Mouse (Mus musculus): Measurements from ENCODE around the gene Sdk2. TPM values are rescaled to one million over a fixed set of nuclear protein-coding genes. Genes with fewer than 3 reads are reported as not detected.

Gene Sdk2
- polyA plus RNA-seq, 1 experiment from 2014 or later = 4.3 TPM

DNA sequence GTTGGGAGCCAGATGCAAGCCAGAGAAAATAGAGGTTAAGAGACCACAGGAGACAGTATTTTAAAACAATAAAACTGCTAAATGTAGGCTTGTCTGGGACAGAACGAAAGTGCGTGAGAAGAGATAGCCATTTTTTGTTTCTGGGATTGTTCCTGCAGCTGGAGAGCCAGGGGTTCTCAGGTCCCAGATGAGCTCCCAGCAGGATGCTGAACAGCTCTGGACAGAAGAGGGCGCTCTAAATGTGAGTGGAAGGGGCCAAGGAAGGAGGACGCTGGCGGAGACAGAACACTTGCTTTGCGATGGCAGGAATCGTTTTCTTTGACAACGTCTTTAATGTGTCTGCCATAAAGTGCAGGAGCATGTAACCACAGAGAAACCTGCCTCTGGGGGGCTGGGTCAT, 5.2 kb upstream of the Sdk2 start:
- H3K27ac ChIP-seq (ENCODE audit: low read length) = no peak overlapping the region
- no peak overlapping the region for H3K4me3 ChIP-seq (ENCODE audit: low read depth, low read length)
- ATAC-seq (ENCODE audit: insufficient number of reproducible peaks, insufficient read depth, low FRiP score, low read depth) = no peak
- 21% methylated on average over 8 of the region's 8 CpGs for WGBS
- H3K27me3 ChIP-seq (ENCODE audit: control insufficient read depth, insufficient read depth, low read length) = no peaks in the 10 kb centered on the region
- no peak overlapping the region for H3K4me2 ChIP-seq (replicated peaks; ENCODE audit: low read depth, low read length)
- H3K4me1 ChIP-seq (ENCODE audit: control insufficient read depth, insufficient read depth, low read length) = no peaks in the 10 kb centered on the region; the same call in 1 of the 2 replicates
- no peaks in the 10 kb centered on the region for H3K36me3 ChIP-seq (ENCODE audit: control insufficient read depth, insufficient read depth, low read length)
- no peak overlapping the region for H3K9ac ChIP-seq (replicated peaks; ENCODE audit: low read depth, low read length)
- H3K9me3 ChIP-seq (ENCODE audit: control insufficient read depth, low read depth, low read length) = no peaks in the 10 kb centered on the region; the same call in 1 of the 2 replicates

DNA sequence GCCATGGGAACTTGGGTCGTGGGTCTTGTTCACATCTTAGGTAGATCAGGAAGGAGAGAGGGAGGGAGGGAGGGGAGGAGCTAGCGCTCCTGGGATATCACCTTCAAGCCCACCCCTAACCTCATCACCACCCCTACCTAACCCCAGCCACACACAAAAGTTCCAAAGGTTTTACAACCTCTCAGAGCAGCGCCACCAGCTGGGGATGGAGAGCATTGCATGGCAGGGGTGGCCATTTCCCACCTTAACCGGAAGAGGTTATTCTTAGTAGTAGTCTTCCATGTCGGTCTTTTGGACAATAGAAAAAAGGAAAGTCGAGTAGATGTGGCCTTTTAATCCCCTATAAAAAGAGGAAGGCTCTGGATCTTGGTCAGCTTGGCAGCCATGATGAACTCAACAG, 4.0 kb upstream of the Sdk2 start:
- no peak overlapping the region for H3K27ac ChIP-seq (ENCODE audit: low read length)
- no peak for ATAC-seq (ENCODE audit: insufficient number of reproducible peaks, insufficient read depth, low FRiP score, low read depth)

DNA sequence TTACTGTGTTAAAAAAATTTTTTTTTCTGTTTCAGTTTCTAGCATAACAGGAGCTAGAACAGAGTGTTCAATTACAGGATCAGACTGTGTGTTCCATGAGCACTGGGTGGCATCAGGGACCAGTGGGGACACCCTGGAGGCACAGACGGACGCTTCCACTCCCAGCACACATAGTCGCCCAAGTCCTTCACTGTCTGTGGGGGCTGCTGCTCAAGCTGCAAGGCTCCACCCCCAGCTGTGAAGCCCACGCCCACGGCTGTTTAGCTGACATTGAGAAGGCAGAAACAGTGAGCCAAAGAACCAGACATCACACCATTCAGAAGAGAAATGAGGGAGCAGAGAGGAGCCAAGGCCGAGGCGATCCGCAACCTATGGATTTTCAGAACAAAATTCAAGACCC, 3.3 kb upstream of the Sdk2 start:
- Histone ChIP-seq H3K4me2 (replicated peaks; ENCODE audit: low read depth, low read length) (no peak overlapping the region), H3K4me3 (ENCODE audit: low read depth, low read length) (no peak overlapping the region), H3K36me3 (ENCODE audit: control insufficient read depth, insufficient read depth, low read length) (no peaks in the 10 kb centered on the region), H3K27ac (ENCODE audit: low read length) (no peak overlapping the region), H3K9ac (replicated peaks; ENCODE audit: low read depth, low read length) (no peak overlapping the region), H3K4me1 (ENCODE audit: control insufficient read depth, insufficient read depth, low read length) (peaks cover 9% of the 10 kb centered on the region; the same call in 1 of the 2 replicates), H3K9me3 (ENCODE audit: control insufficient read depth, low read depth, low read length) (no peaks in the 10 kb centered on the region), H3K27me3 (ENCODE audit: control insufficient read depth, insufficient read depth, low read length) (no peaks in the 10 kb centered on the region)
- WGBS = 69% methylated on average over 8 of the region's 8 CpGs
- ATAC-seq (ENCODE audit: insufficient number of reproducible peaks, insufficient read depth, low FRiP score, low read depth) = no peak

More for the DNA sequence above, 4.0 kb upstream of the Sdk2 start:
- H3K9me3 ChIP-seq (ENCODE audit: control insufficient read depth, low read depth, low read length) = no peaks in the 10 kb centered on the region; the same call in 1 of the 2 replicates
- WGBS = 67% methylated on average over 6 of the region's 6 CpGs
- peaks cover 2% of the 10 kb centered on the region; the same call in 1 of the 2 replicates for H3K4me1 ChIP-seq (ENCODE audit: control insufficient read depth, insufficient read depth, low read length)
- H3K4me3 ChIP-seq (ENCODE audit: low read depth, low read length) = no peak overlapping the region
- H3K9ac ChIP-seq (replicated peaks; ENCODE audit: low read depth, low read length) = no peak overlapping the region
- H3K27me3 ChIP-seq (ENCODE audit: control insufficient read depth, insufficient read depth, low read length) = no peaks in the 10 kb centered on the region
- H3K36me3 ChIP-seq (ENCODE audit: control insufficient read depth, insufficient read depth, low read length) = no peaks in the 10 kb centered on the region
- H3K4me2 ChIP-seq (replicated peaks; ENCODE audit: low read depth, low read length) = no peak overlapping the region

DNA sequence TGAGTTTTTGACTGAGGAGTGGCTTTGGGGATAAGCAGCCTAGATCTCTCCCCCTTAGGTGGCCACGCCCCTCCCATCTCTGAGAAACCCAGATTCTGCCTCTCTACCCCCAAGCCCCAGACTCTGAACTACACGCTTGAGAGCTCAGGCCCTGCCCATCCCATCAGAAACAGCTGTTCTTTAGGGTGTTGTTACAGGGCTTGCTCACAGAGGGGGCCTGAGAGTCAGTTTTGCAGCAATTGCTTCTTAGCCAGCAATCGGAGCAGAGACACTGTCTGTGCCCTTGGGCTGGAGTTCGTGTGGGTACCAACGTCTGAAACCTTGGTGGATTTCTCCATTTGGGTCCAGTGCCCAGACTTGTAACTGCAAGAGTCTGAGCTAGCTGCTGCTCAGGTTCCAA, 1.5 kb upstream of the Sdk2 start:
- WGBS = 4% methylated on average over 5 of the region's 5 CpGs
- 0 out of 2 replicates have a peak overlapping the region, but pooled peaks have one; percentile 90 for H3K27ac ChIP-seq (ENCODE audit: low read length)
- no peak overlapping the region for H3K9ac ChIP-seq (replicated peaks; ENCODE audit: low read depth, low read length)
- H3K9me3 ChIP-seq (ENCODE audit: control insufficient read depth, low read depth, low read length) = no peaks in the 10 kb centered on the region
- H3K4me1 ChIP-seq (ENCODE audit: control insufficient read depth, insufficient read depth, low read length) = peaks cover 18% of the 10 kb centered on the region; the same call in 1 of the 2 replicates
- H3K4me2 ChIP-seq (replicated peaks; ENCODE audit: low read depth, low read length) = no peak overlapping the region; the same call in 1 of the 2 replicates
- peaks cover 5% of the 10 kb centered on the region; the same call in 1 of the 2 replicates for H3K27me3 ChIP-seq (ENCODE audit: control insufficient read depth, insufficient read depth, low read length)
- peak; percentile 46; the same call in 1 of the 2 replicates for ATAC-seq (ENCODE audit: insufficient number of reproducible peaks, insufficient read depth, low FRiP score, low read depth)
- no peaks in the 10 kb centered on the region for H3K36me3 ChIP-seq (ENCODE audit: control insufficient read depth, insufficient read depth, low read length)
- no peak overlapping the region for H3K4me3 ChIP-seq (ENCODE audit: low read depth, low read length)

DNA sequence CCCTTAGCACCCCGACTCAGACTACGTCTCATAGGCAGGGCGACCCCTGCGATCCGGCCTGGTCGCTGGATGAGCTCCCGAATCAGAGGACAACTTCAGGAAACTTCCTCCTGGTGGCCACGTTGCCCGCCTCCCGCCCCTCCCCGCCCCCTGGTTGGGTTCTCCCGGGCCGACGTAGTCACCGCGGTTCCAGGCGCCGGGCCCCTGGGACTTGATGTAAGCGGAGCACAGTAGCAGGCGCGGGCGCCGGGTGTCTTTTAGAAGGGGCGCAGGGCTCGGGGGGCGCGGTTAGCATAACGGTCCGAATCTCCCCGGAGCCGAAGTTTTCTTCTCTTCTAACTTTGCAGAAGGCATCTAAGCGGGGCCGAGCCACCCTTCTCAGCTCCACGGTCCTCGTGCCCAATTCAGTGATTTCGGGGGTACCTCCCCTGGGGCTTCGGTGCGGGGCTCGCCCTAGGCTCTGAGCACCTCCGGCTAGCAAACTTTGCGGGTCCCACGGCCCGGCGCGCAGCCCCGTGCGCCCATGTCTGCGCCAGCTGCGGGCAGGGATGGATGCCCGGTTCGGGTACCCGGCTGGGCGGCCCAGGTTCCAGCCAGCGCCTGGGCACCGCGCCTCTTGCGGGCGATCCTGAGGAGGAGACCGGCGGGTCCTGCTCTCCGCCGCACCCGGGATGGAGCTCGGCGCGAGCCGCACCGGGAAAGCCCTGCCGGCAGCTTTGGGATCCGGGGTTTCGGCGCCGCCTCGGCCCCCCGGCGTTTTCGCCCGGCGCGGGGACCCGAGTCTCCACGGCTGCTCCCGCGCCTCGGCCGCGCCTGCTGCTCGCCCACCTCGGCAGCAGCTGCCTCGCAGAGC, 522 bp downstream of the Sdk2 start:
- Histone ChIP-seq H3K9me3 (ENCODE audit: control insufficient read depth, low read depth, low read length) (no peaks in the 10 kb centered on the region), H3K4me3 (ENCODE audit: low read depth, low read length) (peak overlapping the region; percentile 56), H3K36me3 (ENCODE audit: control insufficient read depth, insufficient read depth, low read length) (no peaks in the 10 kb centered on the region), H3K4me1 (ENCODE audit: control insufficient read depth, insufficient read depth, low read length) (peaks cover 29% of the 10 kb centered on the region; the same call in 1 of the 2 replicates), H3K27ac (ENCODE audit: low read length) (peak overlapping the region; percentile 90), H3K27me3 (ENCODE audit: control insufficient read depth, insufficient read depth, low read length) (peaks cover 7% of the 10 kb centered on the region; the same call in 1 of the 2 replicates), H3K9ac (replicated peaks; ENCODE audit: low read depth, low read length) (peak overlapping the region; percentile 57), H3K4me2 (replicated peaks; ENCODE audit: low read depth, low read length) (peak overlapping the region; percentile 99)
- WGBS = under 1% methylated on average over 89 of the region's 90 CpGs
- ATAC-seq (ENCODE audit: insufficient number of reproducible peaks, insufficient read depth, low FRiP score, low read depth) = 0 out of 2 replicates have a peak, but pooled peaks have one; percentile 5

DNA sequence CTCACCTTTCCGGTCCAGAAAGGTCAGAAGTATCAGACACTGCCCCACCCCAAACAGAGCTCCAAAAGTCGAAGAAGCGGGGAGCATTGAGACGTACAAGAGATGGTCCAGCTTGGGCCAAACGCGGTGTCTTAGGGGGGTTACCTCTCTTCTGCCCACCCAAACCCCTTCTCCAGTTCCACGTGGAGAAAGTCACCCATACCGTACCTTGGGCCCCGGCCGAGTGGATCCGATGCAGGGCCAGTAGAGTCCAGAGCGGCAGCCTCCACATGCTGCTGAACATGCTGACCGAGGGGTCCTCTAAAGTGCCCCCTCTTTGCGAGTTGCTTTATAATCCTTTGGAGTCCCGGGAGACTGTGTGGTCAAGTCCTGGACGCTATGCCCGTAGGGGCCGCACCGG, 1.2 kb downstream of the Sdk2 start:
- Histone ChIP-seq H3K27me3 (ENCODE audit: control insufficient read depth, insufficient read depth, low read length) (peaks cover 7% of the 10 kb centered on the region; the same call in 1 of the 2 replicates), H3K9ac (replicated peaks; ENCODE audit: low read depth, low read length) (peak overlapping the region; percentile 57; the same call in 1 of the 2 replicates), H3K4me1 (ENCODE audit: control insufficient read depth, insufficient read depth, low read length) (peaks cover 29% of the 10 kb centered on the region; the same call in 1 of the 2 replicates), H3K27ac (ENCODE audit: low read length) (no peak overlapping the region), H3K4me3 (ENCODE audit: low read depth, low read length) (peak overlapping the region; percentile 56), H3K9me3 (ENCODE audit: control insufficient read depth, low read depth, low read length) (no peaks in the 10 kb centered on the region), H3K4me2 (replicated peaks; ENCODE audit: low read depth, low read length) (peak overlapping the region; percentile 99), H3K36me3 (ENCODE audit: control insufficient read depth, insufficient read depth, low read length) (no peaks in the 10 kb centered on the region)
- ATAC-seq (ENCODE audit: insufficient number of reproducible peaks, insufficient read depth, low FRiP score, low read depth) = no peak
- 2% methylated on average over 19 of the region's 19 CpGs for WGBS

- Histone ChIP-seq H3K9ac (replicated peaks; ENCODE audit: low read depth, low read length) (peak overlapping the region; percentile 57; the same call in 1 of the 2 replicates), H3K9me3 (ENCODE audit: control insufficient read depth, low read depth, low read length) (no peaks in the 10 kb centered on the region), H3K4me2 (replicated peaks; ENCODE audit: low read depth, low read length) (peak overlapping the region; percentile 99), H3K27me3 (ENCODE audit: control insufficient read depth, insufficient read depth, low read length) (peaks cover 7% of the 10 kb centered on the region; the same call in 1 of the 2 replicates), H3K27ac (ENCODE audit: low read length) (no peak overlapping the region), H3K4me3 (ENCODE audit: low read depth, low read length) (peak overlapping the region; percentile 56), H3K36me3 (ENCODE audit: control insufficient read depth, insufficient read depth, low read length) (no peaks in the 10 kb centered on the region), H3K4me1 (ENCODE audit: control insufficient read depth, insufficient read depth, low read length) (peaks cover 29% of the 10 kb centered on the region; the same call in 1 of the 2 replicates)
- under 1% methylated on average over 32 of the region's 32 CpGs for WGBS
- no peak for ATAC-seq (ENCODE audit: insufficient number of reproducible peaks, insufficient read depth, low FRiP score, low read depth)
Observed at GRCm38 (mm10) chr11:114064871-114065388, 1.9 kb downstream of the Sdk2 start.

DNA sequence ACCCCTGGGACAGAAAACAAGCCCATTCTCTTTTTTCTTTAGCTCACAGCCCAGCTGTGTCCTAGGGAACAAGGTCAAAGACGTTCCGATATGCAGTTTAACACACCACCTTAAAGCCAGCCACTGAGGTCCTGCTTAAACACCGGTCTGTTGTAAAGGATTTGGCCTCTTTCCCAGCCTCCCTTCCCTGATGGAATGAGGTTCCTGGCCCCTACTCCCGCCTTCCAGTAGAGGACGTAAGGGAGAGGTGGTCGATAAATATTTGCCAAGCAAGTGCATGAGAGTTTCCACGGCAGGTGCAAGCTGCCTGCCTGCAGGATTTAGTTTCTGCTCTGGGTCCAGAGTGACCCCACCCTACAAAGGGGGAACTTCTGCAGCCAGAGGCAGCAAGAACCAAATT, 4.9 kb downstream of the Sdk2 start:
- no peak overlapping the region for H3K4me3 ChIP-seq (ENCODE audit: low read depth, low read length)
- no peaks in the 10 kb centered on the region for H3K9me3 ChIP-seq (ENCODE audit: control insufficient read depth, low read depth, low read length)
- no peak overlapping the region for H3K4me2 ChIP-seq (replicated peaks; ENCODE audit: low read depth, low read length)
- H3K9ac ChIP-seq (replicated peaks; ENCODE audit: low read depth, low read length) = no peak overlapping the region
- H3K4me1 ChIP-seq (ENCODE audit: control insufficient read depth, insufficient read depth, low read length) = peaks cover 29% of the 10 kb centered on the region; the same call in 1 of the 2 replicates
- H3K27me3 ChIP-seq (ENCODE audit: control insufficient read depth, insufficient read depth, low read length) = peaks cover 7% of the 10 kb centered on the region; the same call in 1 of the 2 replicates
- WGBS = 30% methylated on average over 7 of the region's 7 CpGs
- H3K36me3 ChIP-seq (ENCODE audit: control insufficient read depth, insufficient read depth, low read length) = no peaks in the 10 kb centered on the region
- no peak for ATAC-seq (ENCODE audit: insufficient number of reproducible peaks, insufficient read depth, low FRiP score, low read depth)
- no peak overlapping the region for H3K27ac ChIP-seq (ENCODE audit: low read length)
